Mouse (Mus musculus): Measurements from ENCODE around the gene BC107364. TPM values are rescaled to one million over a fixed set of nuclear protein-coding genes. Genes with fewer than 3 reads are reported as not detected.
A peak's percentile ranks its signal among the peaks of the same experiment; 100 is the strongest.
"Not testable (repeated sequence)": the region's sequence is repeated elsewhere in the genome, so short reads cannot be mapped to it uniquely, and the experiment has no call there.

Gene BC107364
- polyA plus RNA-seq (2015; fragmentation: Nextera tagmentation; extraction: Ambion mirVana) = 0.15 TPM in 1 of 2 replicates, not detected in the other

DNA sequence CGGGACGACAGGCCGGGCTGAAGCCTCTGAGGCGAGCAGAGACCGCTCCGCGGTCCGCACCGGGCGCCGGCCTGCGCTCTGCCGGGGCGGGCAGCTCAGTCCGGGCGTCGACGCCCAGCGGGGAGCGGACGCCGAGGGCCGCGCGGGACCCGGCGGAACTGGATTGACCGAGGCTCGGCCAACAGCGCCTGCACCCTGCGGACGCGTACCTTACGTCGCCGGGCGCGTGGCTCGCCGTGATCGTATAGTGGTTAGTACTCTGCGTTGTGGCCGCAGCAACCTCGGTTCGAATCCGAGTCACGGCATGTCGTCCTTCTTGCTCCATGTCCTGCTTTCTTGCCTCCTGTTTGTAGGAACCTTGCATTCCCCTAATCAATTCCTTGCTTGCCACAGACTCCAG lies at the start of gene BC107364:
Gene BC107364 (minus strand): TSS at position 45 of the 400 bp plus-strand sequence.
- not testable (repeated sequence) for H3K4me3 ChIP-seq (replicated peaks); H3K27ac ChIP-seq; H3K9ac ChIP-seq; H3K9me3 ChIP-seq (replicated peaks); H3K36me3 ChIP-seq; ATAC-seq (replicated peaks; ENCODE audit: low FRiP score); H3K4me1 ChIP-seq; H3K4me2 ChIP-seq
- no CpG with 5 or more reads among the region's 48 CpGs for WGBS
- peaks cover 15% of the 10 kb centered on the region for H3K27me3 ChIP-seq

GRCm38 (mm10) chr3:96501391-96502115 lies 49.4 kb upstream of the BC107364 start:
- H3K4me1 ChIP-seq = peaks cover 11% of the 10 kb centered on the region
- no peaks in the 10 kb centered on the region for H3K36me3 ChIP-seq
- H3K9me3 ChIP-seq (replicated peaks) = no peaks in the 10 kb centered on the region
- H3K4me3 ChIP-seq (replicated peaks) = peak overlapping the region; percentile 63
- peak; percentile 82 for ATAC-seq (replicated peaks; ENCODE audit: low FRiP score)
- H3K27me3 ChIP-seq = no peaks in the 10 kb centered on the region
- peak overlapping the region; percentile 76 for H3K9ac ChIP-seq
- H3K27ac ChIP-seq = peak overlapping the region; percentile 96
- H3K4me2 ChIP-seq = peak overlapping the region; percentile 91
- WGBS = under 1% methylated on average over 32 of the region's 32 CpGs

GRCm38 (mm10) chr3:96500691-96501265 lies 48.7 kb upstream of the BC107364 start:
- Histone ChIP-seq H3K4me2 (peak overlapping the region; percentile 91), H3K4me1 (peaks cover 12% of the 10 kb centered on the region), H3K27me3 (no peaks in the 10 kb centered on the region), H3K27ac (peak overlapping the region; percentile 96), H3K9me3 (replicated peaks) (no peaks in the 10 kb centered on the region), H3K4me3 (replicated peaks) (peak overlapping the region; percentile 63), H3K36me3 (no peaks in the 10 kb centered on the region), H3K9ac (peak overlapping the region; percentile 76)
- WGBS = under 1% methylated on average over 19 of the region's 19 CpGs
- ATAC-seq (replicated peaks; ENCODE audit: low FRiP score) = peak; percentile 80

- Histone ChIP-seq H3K9ac (peak overlapping the region; percentile 76), H3K4me1 (peaks cover 12% of the 10 kb centered on the region), H3K4me2 (peak overlapping the region; percentile 91), H3K27ac (peak overlapping the region; percentile 96), H3K4me3 (replicated peaks) (peak overlapping the region; percentile 63), H3K36me3 (no peaks in the 10 kb centered on the region), H3K27me3 (no peaks in the 10 kb centered on the region), H3K9me3 (replicated peaks) (no peaks in the 10 kb centered on the region)
- peak; percentile 75 for ATAC-seq (replicated peaks; ENCODE audit: low FRiP score)
- WGBS = under 1% methylated on average over 17 of the region's 17 CpGs
Measured at GRCm38 (mm10) chr3:96500289-96500621, 48.1 kb upstream of the BC107364 start.

DNA sequence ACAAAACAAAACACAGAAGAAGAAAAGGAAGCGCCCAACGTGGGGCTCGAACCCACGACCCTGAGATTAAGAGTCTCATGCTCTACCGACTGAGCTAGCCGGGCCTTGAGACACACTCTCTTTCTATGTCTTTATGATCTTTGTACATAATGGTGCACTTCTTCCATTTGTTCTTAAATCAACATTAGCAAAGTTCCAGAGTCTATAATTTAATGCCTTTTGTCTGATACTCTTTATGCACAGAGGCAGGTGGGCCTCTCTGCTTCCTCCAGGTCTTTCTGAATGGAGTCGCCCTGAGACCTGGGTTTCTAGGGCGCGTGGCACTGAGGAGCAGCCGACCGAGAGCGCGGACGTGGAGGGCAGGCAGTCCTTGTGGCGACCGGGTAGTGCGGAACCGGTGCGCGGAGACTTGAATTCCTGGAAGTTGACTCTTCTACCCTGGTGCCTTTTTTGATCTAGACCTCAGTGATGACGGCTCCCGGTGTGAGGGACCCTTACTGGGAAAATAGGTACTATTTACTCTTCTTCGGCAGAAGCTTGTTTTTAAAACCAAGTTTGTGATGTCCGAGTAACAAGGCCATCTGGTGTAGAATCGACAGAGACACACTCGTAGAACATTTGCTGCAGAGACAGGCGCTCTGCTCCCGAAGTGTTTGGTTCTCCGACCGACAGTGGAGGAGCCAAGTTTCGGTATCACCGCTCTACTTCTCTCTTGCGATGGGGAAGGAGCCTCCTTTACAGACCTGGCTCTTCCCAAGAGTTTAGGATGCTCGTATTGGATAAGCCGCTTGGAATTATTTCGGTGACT lies 47.6 kb upstream of the BC107364 start:
- Histone ChIP-seq H3K9ac (peak overlapping the region; percentile 68), H3K4me3 (replicated peaks) (peak overlapping the region; percentile 63), H3K4me1 (peaks cover 12% of the 10 kb centered on the region), H3K36me3 (no peaks in the 10 kb centered on the region), H3K27me3 (no peaks in the 10 kb centered on the region), H3K9me3 (replicated peaks) (no peaks in the 10 kb centered on the region), H3K4me2 (peak overlapping the region; percentile 91), H3K27ac (peak overlapping the region; percentile 94)
- WGBS = under 1% methylated on average over 36 of the region's 36 CpGs
- peak; percentile 34; the same call in 1 of the 2 replicates for ATAC-seq (replicated peaks; ENCODE audit: low FRiP score)

DNA sequence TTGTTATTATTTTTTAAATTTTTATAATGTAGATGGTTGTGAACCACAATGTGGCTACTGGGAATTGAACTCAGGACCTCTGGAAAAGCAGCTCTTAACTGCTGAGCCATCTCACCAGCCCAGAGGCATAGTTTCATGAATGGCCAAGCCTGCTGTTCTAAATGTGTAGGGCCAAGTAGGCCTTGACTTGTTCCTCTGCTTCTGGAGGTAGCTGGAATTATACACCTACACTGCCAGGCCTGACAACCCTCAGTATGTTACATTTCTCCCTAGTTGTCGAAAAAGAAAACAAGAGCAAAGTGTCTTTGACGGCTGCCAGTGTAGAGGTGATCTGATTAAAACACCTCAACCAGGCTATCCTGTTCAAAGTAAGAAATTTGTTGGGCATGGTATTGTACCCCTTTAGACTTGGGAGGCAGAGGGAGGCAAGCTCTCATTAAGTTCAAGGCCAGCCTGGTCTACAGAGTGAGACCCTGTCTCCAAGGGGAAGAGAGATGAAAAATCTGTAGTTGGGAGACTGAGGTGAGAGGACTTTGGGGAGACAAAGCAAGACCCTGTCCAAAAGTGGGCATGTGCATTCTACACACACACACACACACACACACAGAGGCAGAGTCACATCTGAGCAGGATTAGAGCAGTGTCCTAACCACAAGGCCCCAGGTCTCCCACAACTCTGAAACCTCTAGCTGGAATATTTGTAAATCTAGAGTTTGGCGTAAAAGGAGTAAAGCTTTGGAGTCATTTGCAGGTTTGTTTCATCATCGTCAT lies 46.6 kb upstream of the BC107364 start:
- H3K4me1 ChIP-seq = peaks cover 12% of the 10 kb centered on the region
- H3K27ac ChIP-seq = no peak overlapping the region
- no peak for ATAC-seq (replicated peaks; ENCODE audit: low FRiP score)
- no peaks in the 10 kb centered on the region for H3K27me3 ChIP-seq
- H3K4me2 ChIP-seq = peak overlapping the region; percentile 91; the same call in 1 of the 2 replicates
- H3K4me3 ChIP-seq (replicated peaks) = peak overlapping the region; percentile 63; the same call in 1 of the 2 replicates
- H3K9ac ChIP-seq = no peak overlapping the region
- 82% methylated on average over 4 of the region's 4 CpGs for WGBS
- H3K36me3 ChIP-seq = no peaks in the 10 kb centered on the region
- H3K9me3 ChIP-seq (replicated peaks) = no peaks in the 10 kb centered on the region

DNA sequence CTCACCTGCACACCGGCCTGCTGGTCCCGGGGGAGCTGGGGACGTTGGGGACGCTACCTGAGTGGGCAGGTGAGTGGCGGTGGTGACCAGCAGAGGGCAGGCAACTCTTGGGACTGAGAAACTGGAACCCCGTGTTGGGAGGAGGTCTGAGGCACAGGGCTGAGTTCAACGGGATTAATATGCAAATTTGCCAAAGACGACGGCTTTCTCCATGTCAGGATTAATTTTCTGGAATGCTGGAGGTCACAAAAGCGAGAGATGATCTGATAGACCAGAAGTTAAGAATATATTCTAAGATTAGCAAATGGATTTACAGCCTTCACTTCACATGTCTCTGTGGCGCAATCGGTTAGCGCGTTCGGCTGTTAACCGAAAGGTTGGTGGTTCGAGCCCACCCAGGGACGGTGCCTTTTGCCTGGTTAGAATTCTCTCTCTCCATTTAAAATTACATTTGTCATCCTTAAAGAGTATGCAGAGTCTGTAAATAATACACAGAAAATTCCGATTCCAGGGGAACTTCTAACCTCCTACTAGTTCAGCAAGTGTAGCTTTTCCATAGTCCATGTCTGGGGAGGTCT lies 45.4 kb upstream of the BC107364 start:
- ATAC-seq (replicated peaks; ENCODE audit: low FRiP score) = peak; percentile 12; the same call in 1 of the 2 replicates

GRCm38 (mm10) chr3:96496620-96497275 lies 44.6 kb upstream of the BC107364 start:
- H3K27me3 ChIP-seq; H3K9me3 ChIP-seq (replicated peaks); H3K4me1 ChIP-seq; ATAC-seq (replicated peaks; ENCODE audit: low FRiP score); H3K36me3 ChIP-seq; H3K27ac ChIP-seq: not testable (repeated sequence)
- peak overlapping the region; percentile 65 for H3K4me3 ChIP-seq (replicated peaks)
- peak overlapping the region; percentile 94 for H3K4me2 ChIP-seq
- WGBS = 11% methylated on average over 14 of the region's 14 CpGs
- peak overlapping the region; percentile 62 for H3K9ac ChIP-seq

More for the DNA sequence above, 45.4 kb upstream of the BC107364 start:
- peak overlapping the region; percentile 94 for H3K4me2 ChIP-seq
- peaks cover 7% of the 10 kb centered on the region for H3K4me1 ChIP-seq
- no peaks in the 10 kb centered on the region for H3K9me3 ChIP-seq (replicated peaks)
- peak overlapping the region; percentile 62 for H3K9ac ChIP-seq
- H3K27me3 ChIP-seq = no peaks in the 10 kb centered on the region
- peak overlapping the region; percentile 66 for H3K27ac ChIP-seq
- H3K36me3 ChIP-seq = no peaks in the 10 kb centered on the region
- H3K4me3 ChIP-seq (replicated peaks) = peak overlapping the region; percentile 65
- WGBS = under 1% methylated on average over 19 of the region's 19 CpGs

GRCm38 (mm10) chr3:96496216-96496615 lies 44.1 kb upstream of the BC107364 start:
- no peak for ATAC-seq (replicated peaks; ENCODE audit: low FRiP score)

DNA sequence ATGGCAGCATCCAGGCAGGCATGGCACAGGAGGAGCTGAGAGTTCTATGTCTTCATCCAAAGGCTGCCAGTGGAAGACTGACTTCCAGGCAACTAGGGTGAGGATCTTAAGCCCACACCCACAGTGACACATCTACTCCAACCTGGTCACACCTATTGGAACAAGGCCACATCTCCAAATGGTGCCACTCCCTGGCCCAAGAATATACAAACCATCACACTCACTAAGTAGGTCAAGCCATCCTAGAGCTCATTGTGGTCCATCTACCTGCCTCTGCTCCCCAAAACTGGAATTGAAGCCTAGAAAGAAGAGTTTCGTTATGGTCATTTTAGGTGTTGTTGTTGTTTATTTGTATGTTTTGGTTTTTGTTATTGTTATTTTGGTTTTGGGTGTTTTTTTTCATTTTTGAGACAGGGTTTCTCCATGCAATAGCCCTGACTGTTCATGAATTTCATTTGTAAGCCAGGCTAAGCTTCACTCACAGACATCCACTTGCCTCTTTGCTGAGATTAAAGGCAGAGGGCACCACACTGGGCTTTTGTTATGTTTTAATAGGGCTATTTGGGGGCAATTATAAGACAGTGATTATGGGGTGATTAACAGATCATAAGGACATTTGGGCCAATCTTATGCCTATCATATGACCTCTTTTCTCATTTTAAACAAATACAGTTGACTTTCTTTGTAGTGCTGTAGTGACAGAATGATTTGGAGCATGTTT lies 43.5 kb upstream of the BC107364 start:
- H3K27ac ChIP-seq = no peak overlapping the region
- ATAC-seq (replicated peaks; ENCODE audit: low FRiP score) = no peak
- peaks cover 7% of the 10 kb centered on the region for H3K4me1 ChIP-seq
- no peak overlapping the region for H3K4me2 ChIP-seq
- WGBS = 93% methylated on average over 1 of the region's 1 CpGs
- H3K4me3 ChIP-seq (replicated peaks) = no peak overlapping the region
- H3K27me3 ChIP-seq = no peaks in the 10 kb centered on the region
- H3K36me3 ChIP-seq = no peaks in the 10 kb centered on the region
- H3K9me3 ChIP-seq (replicated peaks) = no peaks in the 10 kb centered on the region
- no peak overlapping the region for H3K9ac ChIP-seq

More at GRCm38 (mm10) chr3:96496216-96496615, 44.1 kb upstream of the BC107364 start:
- Histone ChIP-seq H3K27me3 (no peaks in the 10 kb centered on the region), H3K9ac (no peak overlapping the region), H3K4me3 (replicated peaks) (no peak overlapping the region), H3K9me3 (replicated peaks) (no peaks in the 10 kb centered on the region), H3K4me1 (peaks cover 7% of the 10 kb centered on the region), H3K36me3 (no peaks in the 10 kb centered on the region), H3K4me2 (peak overlapping the region; percentile 94; the same call in 1 of the 2 replicates), H3K27ac (no peak overlapping the region)
- 54% methylated on average over 7 of the region's 7 CpGs for WGBS
